Mouse (Mus musculus) CD8-positive naive resting alpha-beta T cell, adult 2 months (primary cell): ENCODE measurements around the gene Ccdc175.

ENCODE experiments used
- DNase-seq, 2 experiments: peaks; one replicate each; pipeline ENCODE4 v3.0.0; 2022; ENCODE audit warnings: low read depth in 2 of 2, low spot score in 2 of 2

Gene Ccdc175

GRCm38 (mm10) chr12:72104027-72104426 lies 80.8 kb downstream of the Ccdc175 start:
- no peak for DNase-seq

- DNase-seq, result no peak
Measured at GRCm38 (mm10) chr12:72102776-72103175, 82.1 kb downstream of the Ccdc175 start.

GRCm38 (mm10) chr12:72096966-72097365 lies 87.9 kb downstream of the Ccdc175 start:
- DNase-seq, result no peak

GRCm38 (mm10) chr12:72089802-72090201 lies 95.0 kb downstream of the Ccdc175 start:
- DNase-seq, result no peak

GRCm38 (mm10) chr12:72086166-72086825 lies 98.5 kb downstream of the Ccdc175 start:
- peak in 1 of 2 experiments; percentile 13 for DNase-seq

GRCm38 (mm10) chr12:72085329-72086165 lies 99.3 kb downstream of the Ccdc175 start, which contains the start of the genes L3hypdh and Jkamp:
Gene L3hypdh (minus strand): TSS chr12:72085439.
Gene Jkamp (plus strand): TSS chr12:72085589.
- DNase-seq, result peak; percentile 98 to 99

GRCm38 (mm10) chr12:72085024-72085328 lies 99.9 kb downstream of the Ccdc175 start:
- DNase-seq, result no peak

GRCm38 (mm10) chr12:72084261-72085023 lies 100.4 kb downstream of the Ccdc175 start:
- DNase-seq, result no peak

GRCm38 (mm10) chr12:72083265-72083664 lies 101.6 kb downstream of the Ccdc175 start:
- DNase-seq, result no peak

- no peak for DNase-seq
Measured at GRCm38 (mm10) chr12:72082370-72082769, 102.5 kb downstream of the Ccdc175 start.

GRCm38 (mm10) chr12:72081961-72082360 lies 102.9 kb downstream of the Ccdc175 start:
- DNase-seq, result no peak

- DNase-seq, result no peak
Measured at GRCm38 (mm10) chr12:72078248-72078647, 106.6 kb downstream of the Ccdc175 start.

- peak; percentile 53 to 67 for DNase-seq
Measured at GRCm38 (mm10) chr12:72070327-72071269, 114.2 kb downstream of the Ccdc175 start, which contains the start of gene Gpr135. Gene Gpr135 (minus strand): TSS chr12:72071125.

- no peak for DNase-seq
Measured at GRCm38 (mm10) chr12:72069626-72070326, 115.1 kb downstream of the Ccdc175 start.

- DNase-seq, result no peak
Measured at GRCm38 (mm10) chr12:72057780-72058179, 127.0 kb downstream of the Ccdc175 start.

GRCm38 (mm10) chr12:72053851-72054250 lies 131.0 kb downstream of the Ccdc175 start:
- no peak for DNase-seq

GRCm38 (mm10) chr12:72053303-72053702 lies 131.5 kb downstream of the Ccdc175 start:
- no peak for DNase-seq

- DNase-seq, result no peak
Measured at GRCm38 (mm10) chr12:72052571-72052970, 132.3 kb downstream of the Ccdc175 start.
